Mouse (Mus musculus): ENCODE data around the gene Chid1.

The Chid1 gene

DNA sequence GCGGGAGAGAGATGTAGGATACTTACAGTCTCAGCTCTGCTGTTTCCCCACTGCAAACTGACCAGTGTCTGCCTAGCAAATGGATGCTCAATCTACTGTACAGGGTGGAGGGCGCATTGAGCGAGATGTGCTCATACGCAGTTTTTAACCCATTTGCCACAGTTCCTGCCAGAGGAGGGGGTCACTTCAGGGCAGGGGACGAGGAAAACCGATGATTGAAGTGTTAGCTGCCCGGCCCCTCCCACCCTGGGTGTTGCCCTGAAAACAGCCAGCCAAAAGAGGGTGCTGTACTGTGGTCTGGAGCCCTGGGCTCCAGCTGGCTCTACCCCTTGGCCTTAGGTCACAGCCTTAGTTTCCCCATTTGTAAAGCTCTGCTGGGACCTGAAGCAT is 62.7 kb downstream of the Chid1 start:
- DNase-seq (ENCODE audit: low read depth, low spot score) = no peak

DNA sequence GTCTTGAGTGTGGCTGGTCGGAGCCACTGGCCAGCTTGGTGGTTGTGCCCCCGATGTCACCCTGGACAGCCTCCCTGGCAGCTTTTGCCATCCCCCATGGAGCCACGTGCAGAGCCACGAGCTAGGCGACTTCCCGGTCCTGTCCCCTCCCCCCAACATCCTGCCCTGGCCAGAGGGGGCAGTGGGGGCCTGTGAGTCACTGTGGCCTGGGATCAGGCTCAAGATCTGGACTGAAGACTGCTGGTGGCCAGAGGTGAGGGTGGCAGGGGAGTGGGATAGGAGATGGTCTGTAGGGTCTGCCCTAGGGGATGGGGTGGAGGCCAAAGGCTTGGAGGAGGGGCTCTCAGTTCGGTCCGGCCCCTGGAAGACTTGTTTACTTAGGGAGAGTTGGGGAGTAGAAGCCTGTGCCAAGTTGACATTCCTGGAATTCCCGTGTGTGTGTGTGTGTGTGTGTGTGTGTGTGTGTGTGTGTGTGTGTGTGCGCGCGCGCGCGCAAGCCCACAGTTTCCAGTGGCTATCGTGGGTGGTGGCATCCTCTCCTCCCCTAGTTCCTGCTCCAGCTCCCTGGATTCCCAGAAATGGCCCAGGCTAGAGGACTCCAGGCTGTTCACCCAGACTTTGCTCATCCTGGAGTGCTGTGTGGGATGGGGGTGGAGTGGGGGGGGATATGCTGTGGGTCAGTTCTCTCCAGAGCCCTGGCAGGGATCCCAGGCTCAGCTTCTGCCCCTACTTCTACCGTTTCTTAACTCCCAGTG is 63.3 kb downstream of the Chid1 start:
- DNase-seq (ENCODE audit: low read depth, low spot score) = peak; percentile 76

DNA sequence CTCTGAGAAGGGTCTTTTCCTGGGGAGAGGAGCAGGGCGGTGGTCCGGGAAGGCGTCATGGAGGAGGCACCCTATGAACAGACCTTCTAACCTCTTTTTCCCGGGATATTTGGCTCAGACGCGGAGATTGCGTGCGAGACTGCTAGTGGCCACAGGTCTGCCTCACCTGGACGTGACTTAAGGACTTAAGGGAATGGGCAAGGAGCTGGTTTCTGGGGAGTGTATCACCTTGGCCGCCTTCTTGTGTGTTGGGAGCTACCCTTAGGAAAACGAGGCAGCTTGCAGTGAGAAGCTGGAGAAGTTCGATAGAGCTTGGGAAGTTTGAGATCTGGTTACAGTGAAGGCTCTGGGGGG is 63.9 kb downstream of the Chid1 start:
- no peak for DNase-seq (ENCODE audit: low read depth, low spot score)

DNA sequence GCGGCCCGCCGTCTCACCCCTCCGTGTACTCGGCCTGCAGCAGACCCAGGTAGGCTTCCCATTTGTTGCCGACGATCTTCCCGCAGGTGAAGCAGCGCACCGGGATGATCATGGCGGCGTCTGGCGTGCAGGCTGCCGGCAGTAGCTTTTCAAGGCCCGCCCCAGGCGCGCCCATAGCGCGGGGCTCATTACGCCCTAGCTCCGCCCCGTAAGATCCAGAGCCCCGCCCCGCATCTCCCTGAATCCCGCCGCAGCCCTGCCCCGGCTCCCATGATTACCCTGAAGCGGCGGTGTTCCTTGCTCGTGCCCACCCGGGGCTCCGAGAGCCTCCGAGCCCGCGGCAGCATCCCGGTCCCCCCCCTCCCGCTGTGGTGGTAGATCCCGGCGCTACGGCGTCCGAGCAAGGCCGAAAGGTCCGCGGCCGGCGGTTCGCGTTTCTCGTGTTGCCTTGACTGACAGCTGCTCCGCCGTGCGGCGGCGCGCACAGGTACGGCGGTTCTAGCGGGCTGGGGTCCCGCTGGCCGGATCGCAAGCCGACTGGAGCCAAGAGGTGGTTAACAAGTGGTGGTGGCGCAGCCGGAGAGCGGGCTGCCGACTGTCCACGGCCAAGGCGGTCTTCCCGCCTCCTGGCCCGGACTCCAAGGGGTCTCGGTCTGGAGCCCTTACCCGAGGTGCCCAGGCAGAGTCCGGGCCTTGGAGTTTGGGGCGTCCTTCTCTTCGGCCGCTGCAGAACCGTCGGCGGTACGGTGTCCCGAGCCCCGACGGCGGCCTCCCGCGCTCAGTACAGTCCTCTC is 64.4 kb downstream of the Chid1 start, which contains the start of the genes Polr2l and Tspan4:
Polr2l (minus strand) TSS at position 122 of the 794 bp plus-strand sequence.
Tspan4 (plus strand) TSS at position 230 of the 794 bp plus-strand sequence.
- peak; percentile 94 for DNase-seq (ENCODE audit: low read depth, low spot score)

DNA sequence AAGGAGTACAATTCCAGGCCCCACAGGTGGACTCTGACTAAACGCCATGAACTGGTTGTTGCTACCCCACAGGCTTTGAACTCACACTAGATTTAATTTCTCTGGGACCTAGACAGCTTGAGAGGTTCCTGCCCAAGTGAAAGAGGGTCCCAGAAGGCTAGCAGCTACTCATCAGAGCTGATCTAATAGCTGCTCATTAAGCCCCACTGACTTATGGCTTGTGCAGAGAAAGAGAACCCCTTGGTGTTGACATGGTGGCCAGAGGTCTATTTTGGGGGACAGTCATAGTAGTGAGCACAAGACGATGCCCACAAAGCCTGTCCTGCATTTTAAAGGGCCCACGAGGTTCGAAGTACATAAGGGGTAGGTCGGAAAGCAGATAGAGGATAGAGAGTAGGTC is 65.5 kb downstream of the Chid1 start:
- DNase-seq (ENCODE audit: low read depth, low spot score) = no peak

DNA sequence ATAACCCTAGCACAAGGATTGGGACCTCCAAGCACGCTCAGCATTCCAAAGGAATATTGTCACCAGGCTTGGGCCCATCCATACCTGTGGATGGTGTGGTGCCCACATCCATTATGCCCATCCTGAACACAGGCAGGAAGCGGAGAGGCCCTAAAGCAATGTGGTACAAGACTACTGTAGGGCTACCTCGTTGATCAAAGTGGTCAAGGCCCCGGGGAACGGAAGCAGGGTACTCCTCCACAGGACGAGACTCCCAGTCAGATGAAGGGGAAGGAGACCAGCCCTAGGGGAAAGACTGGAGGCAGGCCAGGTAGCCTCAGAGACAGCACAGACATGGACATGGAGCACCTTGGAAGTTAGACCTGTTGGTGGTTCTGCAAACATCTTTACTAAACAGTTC is 66.9 kb downstream of the Chid1 start:
- DNase-seq (ENCODE audit: low read depth, low spot score) = no peak

DNA sequence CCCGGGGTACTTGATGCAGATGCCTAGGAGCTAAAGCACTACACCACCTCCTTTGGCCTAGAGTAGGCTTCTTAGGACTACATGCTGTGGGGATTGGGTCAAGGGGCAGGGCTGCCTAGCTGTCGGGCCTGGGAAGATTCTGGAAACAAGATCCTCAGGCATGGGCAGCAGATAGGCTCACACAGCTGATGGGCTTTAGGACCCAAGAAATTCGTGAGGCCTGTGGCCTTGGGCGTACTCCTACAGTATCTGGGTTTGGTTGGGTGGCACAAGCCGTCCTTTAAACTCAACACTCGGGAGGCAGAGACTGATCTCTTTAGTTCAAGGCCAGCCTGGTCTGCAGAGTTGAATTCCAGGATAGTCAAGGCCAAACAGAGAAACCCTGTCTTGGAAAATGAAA is 67.4 kb downstream of the Chid1 start:
- DNase-seq (ENCODE audit: low read depth, low spot score) = no peak

DNA sequence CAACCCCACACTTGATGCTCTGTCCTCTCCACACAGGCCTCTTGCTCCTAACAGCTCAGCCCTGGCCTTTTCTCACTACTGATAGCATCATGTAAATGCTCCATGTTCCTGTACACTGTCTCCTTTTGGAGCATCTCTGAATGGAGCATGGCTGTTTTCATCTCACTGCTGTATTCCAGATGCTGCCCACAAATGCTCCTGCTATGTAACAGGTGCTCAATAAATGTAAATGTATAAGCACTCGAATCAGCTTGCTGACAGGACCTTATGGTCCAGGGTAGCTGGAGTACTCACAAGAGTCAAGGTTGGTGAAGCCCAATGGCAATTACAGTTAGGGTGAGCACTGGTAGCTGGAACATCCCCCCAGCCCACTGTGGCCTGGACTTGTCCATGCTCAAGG is 68.4 kb downstream of the Chid1 start:
- no peak for DNase-seq (ENCODE audit: low read depth, low spot score)

DNA sequence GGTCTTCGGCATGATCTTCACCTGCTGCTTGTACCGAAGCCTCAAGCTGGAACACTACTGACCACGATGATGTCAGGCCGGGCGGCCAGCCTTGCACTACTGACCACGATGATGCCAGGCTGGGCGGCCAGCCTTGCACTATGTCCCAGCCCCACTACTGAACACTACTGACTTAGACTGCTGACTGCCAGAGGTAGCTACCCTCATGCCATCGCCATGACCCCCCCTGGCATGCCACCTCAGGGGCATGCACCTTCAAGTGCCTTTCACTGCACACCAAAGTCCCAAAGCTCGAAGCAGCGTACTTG is 69.1 kb downstream of the Chid1 start:
- no peak for DNase-seq (ENCODE audit: low read depth, low spot score)

DNA sequence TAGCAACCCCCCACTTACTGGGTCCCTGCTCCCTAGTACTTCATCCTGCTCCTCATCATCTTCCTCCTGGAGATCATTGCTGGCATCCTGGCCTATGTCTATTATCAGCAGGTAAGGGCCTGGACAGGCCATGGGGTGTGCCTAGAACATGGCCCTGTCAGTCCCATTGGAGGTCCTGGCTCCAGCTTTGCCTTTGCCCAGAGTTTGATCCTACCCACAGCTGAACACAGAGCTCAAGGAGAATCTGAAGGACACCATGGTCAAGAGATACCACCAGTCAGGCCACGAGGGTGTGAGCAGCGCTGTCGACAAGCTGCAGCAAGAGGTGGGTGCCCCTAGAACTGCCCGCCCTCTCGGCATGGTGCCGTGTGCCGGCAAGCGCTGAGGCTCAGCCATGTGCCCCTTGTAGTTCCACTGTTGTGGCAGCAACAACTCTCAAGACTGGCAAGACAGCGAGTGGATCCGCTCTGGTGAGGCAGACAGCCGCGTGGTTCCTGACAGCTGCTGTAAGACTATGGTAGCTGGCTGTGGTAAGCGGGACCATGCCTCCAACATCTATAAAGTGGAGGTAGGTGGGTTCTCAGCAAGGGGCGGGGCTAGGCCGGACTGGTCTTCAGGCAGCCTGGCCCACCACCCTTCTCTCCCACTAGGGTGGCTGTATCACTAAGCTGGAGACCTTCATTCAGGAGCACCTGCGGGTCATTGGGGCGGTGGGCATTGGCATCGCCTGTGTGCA is 69.6 kb downstream of the Chid1 start:
- no peak for DNase-seq (ENCODE audit: low read depth, low spot score)

DNA sequence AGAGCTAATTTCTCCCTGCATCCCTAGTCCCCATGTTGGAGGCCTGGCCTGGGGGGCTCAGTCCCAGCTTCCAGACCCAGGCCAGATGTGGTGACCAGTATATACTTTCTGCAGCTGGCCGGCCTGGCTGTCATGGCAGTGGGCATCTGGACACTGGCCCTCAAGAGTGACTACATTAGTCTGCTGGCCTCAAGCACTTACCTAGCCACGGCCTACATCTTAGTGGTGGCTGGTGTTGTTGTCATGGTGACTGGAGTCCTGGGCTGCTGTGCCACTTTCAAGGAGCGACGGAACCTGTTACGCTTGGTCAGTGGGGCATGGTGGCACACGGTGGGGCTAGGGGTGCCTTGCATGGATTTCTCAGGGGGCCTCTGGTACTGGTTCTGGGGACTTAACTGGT is 70.3 kb downstream of the Chid1 start:
- no peak for DNase-seq (ENCODE audit: low read depth, low spot score)

DNA sequence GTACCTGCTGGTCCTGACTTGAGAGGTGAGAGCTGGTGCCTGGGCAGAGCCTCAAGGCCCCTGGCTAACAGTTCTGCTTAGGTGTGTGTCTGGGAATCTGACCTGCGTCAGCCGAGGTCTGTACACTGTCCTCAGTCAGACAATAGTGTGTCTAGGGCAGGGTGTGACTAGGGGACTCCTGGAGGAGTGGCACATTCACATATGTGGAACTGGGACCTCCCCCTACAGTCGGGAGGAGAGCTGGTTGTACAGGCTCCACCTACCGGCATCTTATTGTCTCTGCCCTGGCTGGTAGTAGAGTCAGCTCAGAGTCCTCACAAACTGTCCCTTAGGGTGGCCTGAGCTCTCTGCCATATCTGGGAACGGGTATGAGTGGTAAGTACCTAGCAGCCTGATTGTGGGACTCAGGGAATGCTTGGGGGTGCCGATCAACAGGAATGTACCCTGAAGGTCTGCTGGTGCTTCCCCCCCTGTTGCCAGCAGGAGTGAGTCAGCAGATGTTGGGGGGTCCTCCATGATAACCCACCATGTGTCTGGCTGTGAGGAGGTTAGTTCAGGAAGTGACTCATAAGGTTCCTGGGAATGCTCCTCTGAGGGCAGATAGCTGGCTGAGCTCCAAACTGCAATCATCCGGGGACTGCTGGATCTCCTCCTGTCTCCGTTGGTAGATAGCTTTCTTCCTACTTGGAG is 71.0 kb downstream of the Chid1 start:
- peak; percentile 94 for DNase-seq (ENCODE audit: low read depth, low spot score)

DNA sequence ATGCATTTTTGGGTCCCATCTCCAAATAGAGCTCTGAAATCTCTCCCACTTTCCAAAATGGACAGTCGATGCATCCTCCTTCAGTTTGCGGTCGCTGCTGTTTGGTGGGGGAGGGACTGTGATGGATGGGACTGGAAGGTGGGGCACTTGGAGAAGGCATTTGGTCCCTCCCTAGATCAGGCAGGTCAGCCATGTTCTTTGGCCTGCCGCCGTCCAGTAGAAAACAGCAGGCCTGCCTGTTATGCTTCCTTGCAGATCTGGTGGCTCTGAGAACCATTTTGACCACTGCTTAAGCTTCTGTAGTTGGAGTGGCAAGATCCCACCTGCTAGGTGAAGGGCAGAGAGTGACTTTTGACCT is 71.5 kb downstream of the Chid1 start:
- DNase-seq (ENCODE audit: low read depth, low spot score) = peak; percentile 60

DNA sequence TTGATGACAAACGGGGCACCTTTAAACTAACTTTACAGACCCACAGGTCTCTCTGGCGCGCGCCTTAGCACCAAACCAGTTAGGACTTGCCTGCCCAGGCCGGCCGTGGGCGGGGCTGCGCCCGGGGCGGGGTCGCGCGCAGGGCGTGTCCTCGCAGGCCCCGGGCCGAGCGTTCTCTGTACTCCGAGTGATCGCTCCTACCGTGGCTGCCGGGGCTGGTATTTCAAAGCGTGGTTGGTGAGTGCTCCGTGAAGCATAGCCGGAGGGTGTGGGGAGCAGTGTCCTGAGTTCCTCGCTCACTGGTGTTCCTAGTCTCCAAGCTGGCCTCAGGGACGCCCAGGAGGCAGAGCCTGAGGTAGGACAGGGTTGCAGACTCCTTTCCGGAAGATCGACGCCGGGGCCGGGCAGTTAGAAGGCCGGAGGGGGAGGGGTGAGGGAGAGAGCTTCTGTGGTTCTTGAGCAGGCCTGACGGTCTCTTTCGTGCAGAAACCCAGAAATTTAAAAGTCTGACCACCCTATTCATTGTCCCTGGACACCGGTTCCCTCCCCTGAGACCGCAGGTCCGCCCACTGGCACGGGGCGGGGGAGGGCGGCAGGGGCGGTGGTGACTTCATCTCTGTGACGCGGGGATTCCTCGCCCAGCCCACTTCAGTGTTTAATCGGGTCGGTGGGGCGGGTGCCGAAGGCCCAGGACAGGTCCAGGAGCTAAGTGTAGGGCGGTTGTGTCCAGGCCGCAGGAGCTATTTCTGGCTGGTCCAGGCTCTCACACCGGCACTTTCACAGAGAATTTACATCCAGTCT is 72.2 kb downstream of the Chid1 start, which contains the start of gene Cd151:
Cd151 (plus strand) TSS at position 163 of the 801 bp plus-strand sequence.
- peak; percentile 92 for DNase-seq (ENCODE audit: low read depth, low spot score)

DNA sequence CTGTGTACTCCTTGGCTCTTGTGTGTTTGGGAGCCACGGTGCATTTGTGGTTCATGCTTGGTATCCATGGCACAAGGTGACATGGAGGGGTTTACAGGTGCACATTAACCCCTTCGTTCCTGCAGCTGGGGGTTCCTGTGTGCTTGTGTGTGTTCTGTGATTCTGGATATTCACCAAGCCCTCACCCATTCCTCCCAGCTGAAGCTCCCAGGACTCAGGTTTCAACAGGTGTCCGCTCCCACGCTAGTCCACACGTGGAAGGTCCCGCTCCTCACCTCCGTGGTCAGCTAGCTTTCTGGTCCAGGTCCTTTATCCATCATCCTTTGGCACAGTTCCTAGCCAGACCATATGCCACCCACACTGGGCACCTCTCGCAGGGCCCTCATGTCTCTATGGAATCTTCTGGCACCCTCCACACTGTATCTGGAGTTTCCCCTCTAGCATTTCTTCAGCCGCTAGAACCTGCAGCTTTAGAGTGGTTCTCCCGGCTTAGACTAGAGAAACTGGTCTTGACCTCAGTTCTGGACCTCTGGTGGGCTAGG is 73.0 kb downstream of the Chid1 start:
- no peak for DNase-seq (ENCODE audit: low read depth, low spot score)

DNA sequence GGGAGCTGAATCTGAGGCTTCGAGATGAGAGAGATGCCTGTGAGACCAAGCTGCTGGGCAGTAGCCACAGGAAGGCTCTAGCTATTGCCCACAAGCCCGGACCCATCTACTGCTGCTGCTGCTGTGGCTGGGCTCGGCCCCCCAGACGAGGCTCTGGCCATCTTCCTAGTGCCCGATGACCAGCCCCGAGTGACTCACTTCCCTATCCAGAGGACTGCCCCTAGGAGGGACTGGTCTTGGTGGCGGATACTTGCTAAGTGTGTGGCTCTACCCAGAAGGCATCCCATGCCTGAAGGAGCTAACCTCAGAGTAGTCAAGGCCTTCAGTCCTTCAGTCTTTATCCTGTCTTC is 73.6 kb downstream of the Chid1 start:
- no peak for DNase-seq (ENCODE audit: low read depth, low spot score)

DNA sequence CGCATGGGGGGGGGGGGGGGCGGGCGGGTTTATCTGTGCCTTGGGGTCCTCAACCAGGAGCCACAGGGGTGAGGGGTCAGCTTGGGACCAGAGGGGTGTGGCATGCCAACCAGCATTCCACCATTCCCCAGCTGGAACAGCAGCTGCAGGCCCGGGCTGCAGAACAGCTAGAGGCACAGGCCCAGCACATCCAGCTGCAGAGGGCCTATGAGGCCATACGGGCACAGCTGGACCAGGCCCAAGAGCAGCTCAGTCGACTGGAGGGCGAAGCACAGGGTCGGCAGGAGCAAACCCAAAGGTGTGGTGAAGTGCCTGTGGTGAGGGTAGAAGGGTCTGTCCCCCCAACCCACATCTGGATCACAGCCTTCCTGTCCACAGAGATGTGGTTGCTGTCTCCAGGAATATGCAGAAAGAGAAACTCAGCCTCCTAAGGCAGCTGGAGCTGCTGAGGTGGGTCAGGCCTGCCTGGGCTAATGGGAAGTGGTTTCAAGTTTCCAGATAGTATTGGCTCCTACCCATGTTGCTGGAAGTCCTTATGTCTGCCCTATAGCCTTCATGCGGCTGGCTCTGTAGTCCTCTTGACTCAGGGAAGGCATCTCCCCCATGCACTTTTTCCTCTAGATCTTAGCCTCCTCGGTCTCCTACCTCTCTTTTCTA is 74.1 kb downstream of the Chid1 start:
- no peak for DNase-seq (ENCODE audit: low read depth, low spot score)

DNA sequence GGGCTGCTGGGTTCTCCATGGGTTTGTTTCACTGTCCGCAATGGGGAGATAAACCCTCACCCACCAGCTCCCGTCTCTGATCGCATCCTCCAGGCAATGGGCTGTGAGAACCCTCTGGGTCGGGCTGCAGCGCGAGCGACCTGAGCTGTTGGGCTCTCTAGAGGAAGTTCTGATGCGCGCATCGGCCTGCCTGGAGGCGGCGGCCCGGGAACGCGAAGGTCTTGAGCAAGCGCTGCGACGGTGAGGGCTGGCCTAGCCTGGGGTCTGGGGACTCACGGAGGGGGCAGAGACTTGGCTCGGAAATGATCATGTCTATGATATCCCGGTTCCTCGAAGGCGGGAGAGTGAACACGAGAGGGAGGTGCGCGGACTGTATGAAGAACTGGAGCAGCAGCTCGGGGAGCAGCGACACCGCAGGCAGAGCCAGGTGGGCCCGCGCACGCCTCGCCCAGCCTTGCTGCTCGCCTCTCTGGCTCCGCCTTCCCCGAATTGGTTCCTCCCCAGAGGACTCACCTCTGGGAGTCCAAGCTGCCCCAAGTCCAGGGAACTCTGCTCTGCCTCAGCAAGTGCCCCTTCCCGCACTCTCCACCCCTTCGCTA is 75.0 kb downstream of the Chid1 start:
- DNase-seq (ENCODE audit: low read depth, low spot score) = peak; percentile 64

DNA sequence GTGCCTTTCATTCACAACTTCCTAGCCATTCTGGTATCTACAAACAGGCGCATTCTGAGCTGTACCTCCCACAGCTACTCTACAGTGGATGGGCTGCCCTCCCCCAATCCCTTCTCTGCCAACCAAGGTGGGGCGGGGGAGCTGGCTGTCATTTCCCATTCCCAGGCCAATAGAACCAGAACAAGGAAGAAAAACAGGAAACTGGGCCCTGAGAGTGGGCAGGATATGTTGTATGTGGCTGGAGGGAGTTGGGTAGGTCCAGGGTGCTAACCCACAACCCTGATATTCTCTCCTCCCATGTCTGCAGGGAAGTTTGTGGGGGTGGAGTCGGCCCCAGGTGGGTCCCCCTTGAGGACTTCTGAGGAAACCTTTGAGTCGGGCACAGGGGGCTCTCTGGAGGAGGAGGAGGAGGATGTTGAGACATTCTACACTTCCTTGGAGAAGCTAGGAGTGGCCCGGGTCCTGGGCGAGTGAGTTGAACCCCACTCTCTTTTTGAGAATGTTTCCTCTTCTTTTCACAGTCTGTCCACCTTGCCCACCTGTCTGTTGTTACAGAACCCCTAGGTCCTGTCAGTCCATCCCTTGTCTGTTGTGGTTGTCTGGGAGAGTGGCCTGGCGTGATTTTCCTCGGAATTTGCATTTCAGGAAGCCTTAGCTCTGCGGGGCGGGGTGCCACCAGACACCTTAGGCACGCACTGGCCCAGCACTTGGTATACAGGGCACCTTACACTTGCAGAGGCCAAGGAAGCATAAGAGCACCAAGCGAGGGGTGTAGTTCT is 75.6 kb downstream of the Chid1 start:
- DNase-seq (ENCODE audit: low read depth, low spot score) = no peak

All from ZHBTc4 (cell line).